In genomic region chr4:120206471-120206891, GRCm38 (mm10) we compare ENCODE assay signal across 22 mouse cellular contexts. TPM values are rescaled to one million over a fixed set of nuclear protein-coding genes. Genes with fewer than 3 reads are reported as not detected.
DNase-seq lines count a peak whose midpoint lies in the region; ATAC-seq and TF ChIP-seq lines count a peak whose summit lies in the region.
"Had no signal": no experiment of that assay in that cellular context is flagged by ENCODE, and none has a peak within 500 bp of the region (broad histone marks: within the 10 kb centered on the region; RNA-seq: fewer than 3 reads in every experiment).

No protein-coding gene starts in this region.

- TF ChIP-seq POLR2A in brain, embryonic 14.5 days (IDR thresholded peaks at IDR 0.05; ENCODE audit: borderline replicate concordance, extremely low read depth, insufficient read depth, insufficient read length, poor library complexity, severe bottlenecking) = no peak
- no peak for TF ChIP-seq POLR2A in cerebellum, adult 2 months (IDR thresholded peaks at IDR 0.05; ENCODE audit: borderline replicate concordance, insufficient read depth, low read length)

- no peaks in the 10 kb centered on the region for H3K27me3 ChIP-seq in cerebellum, adult 2 months (ENCODE audit: control insufficient read depth, insufficient read depth, low read length)
- no peaks in the 10 kb centered on the region for H3K27me3 ChIP-seq in heart, embryonic 12.5 days (replicated peaks)
- H3K27me3 ChIP-seq: embryonic facial prominence, embryonic 13.5 days; forebrain, embryonic 12.5 days; heart, embryonic 13.5 days; hindbrain, embryonic 12.5 days had no signal

- H3K4me2 ChIP-seq in heart, embryonic 12.5 days = no peak overlapping the region
- H3K4me2 ChIP-seq: embryonic facial prominence, embryonic 13.5 days; forebrain, embryonic 12.5 days; heart, embryonic 13.5 days; hindbrain, embryonic 12.5 days had no signal

- H3K4me1 ChIP-seq in cerebellum, adult 2 months (ENCODE audit: control insufficient read depth, insufficient read depth, low read length) = peaks cover 8% of the 10 kb centered on the region; the same call in 1 of the 2 replicates
- H3K4me1 ChIP-seq in heart, embryonic 12.5 days (replicated peaks) = peaks cover 18% of the 10 kb centered on the region

- H3K4me3 ChIP-seq in cerebellum, adult 2 months (replicated peaks; ENCODE audit: insufficient read depth, low read depth, low read length) = no peak overlapping the region
- H3K4me3 ChIP-seq in heart, embryonic 12.5 days = no peak overlapping the region
- H3K4me3 ChIP-seq: embryonic facial prominence, embryonic 13.5 days; forebrain, embryonic 12.5 days; heart, embryonic 13.5 days; hindbrain, embryonic 12.5 days had no signal

- WGBS in cerebellum, adult 2 months = 7% methylated on average over 6 of the region's 6 CpGs
- 83% methylated on average over 6 of the region's 6 CpGs for WGBS in heart, embryonic 12.5 days

- H3K9ac ChIP-seq in heart, embryonic 12.5 days = no peak overlapping the region
- H3K9ac ChIP-seq: embryonic facial prominence, embryonic 13.5 days; forebrain, embryonic 12.5 days; heart, embryonic 13.5 days; hindbrain, embryonic 12.5 days had no signal

- no peak for TF ChIP-seq CTCF in brain, embryonic 14.5 days (IDR thresholded peaks at IDR 0.05; ENCODE audit: borderline replicate concordance, extremely low read depth, insufficient read depth, insufficient read length)
- TF ChIP-seq CTCF in cerebellum, adult 2 months (IDR thresholded peaks at IDR 0.05; ENCODE audit: borderline replicate concordance, insufficient read depth, low read depth, low read length) = no peak

- no peak overlapping the region for H3K27ac ChIP-seq in cerebellum, adult 2 months (ENCODE audit: insufficient read depth, low read length)
- no peak overlapping the region for H3K27ac ChIP-seq in heart, embryonic 12.5 days (ENCODE audit: poor library complexity, severe bottlenecking)
- H3K27ac ChIP-seq: embryonic facial prominence, embryonic 13.5 days; forebrain, embryonic 12.5 days; heart, embryonic 13.5 days; hindbrain, embryonic 12.5 days had no signal

- H3K9me3 ChIP-seq in heart, embryonic 12.5 days (replicated peaks) = no peaks in the 10 kb centered on the region
- H3K9me3 ChIP-seq: embryonic facial prominence, embryonic 13.5 days; forebrain, embryonic 12.5 days; heart, embryonic 13.5 days; hindbrain, embryonic 12.5 days had no signal

- DNase-seq in brain, adult 2 months (ENCODE audit: low read depth, low spot score) = peak; percentile 74
- peak; percentile 25 for DNase-seq in brain, embryonic 14.5 days (ENCODE audit: low read depth)
- DNase-seq in cerebellum, adult 2 months = peak; percentile 58 to 72
- peak; percentile 65 to 72 for DNase-seq in cerebellum, postnatal 10 days
- DNase-seq in right cerebral cortex, adult 2 months (ENCODE audit: low spot score in 2 of 2) = no peak
- no peak for DNase-seq in MN1 (ENCODE audit: low spot score)
- DNase-seq: adrenal gland, adult 8-10 months; adrenal gland, postnatal 36 days; gastrocnemius, postnatal 10 days; heart, postnatal 4 days had no signal

- no peaks in the 10 kb centered on the region for H3K36me3 ChIP-seq in heart, embryonic 12.5 days
- H3K36me3 ChIP-seq: embryonic facial prominence, embryonic 13.5 days; forebrain, embryonic 12.5 days; heart, embryonic 13.5 days; hindbrain, embryonic 12.5 days had no signal

- ATAC-seq in megakaryocyte-erythroid progenitor cell, adult 5-6 weeks (replicated peaks; ENCODE audit: low FRiP score, low TSS enrichment, poor library complexity, severe bottlenecking) = no peak
- no peak for ATAC-seq in heart, embryonic 12.5 days (ENCODE audit: insufficient number of reproducible peaks, low FRiP score)
- ATAC-seq: forebrain, embryonic 16.5 days; hindbrain, embryonic 16.5 days; inflammation-experienced regulatory T-cells, adult 6 months; intestine, postnatal 0 days had no signal

RNA-seq across cellular contexts. Expression of gene Edn2, which starts 45.5 kb away (rescaled TPM):
- polyA plus RNA-seq in brain, embryonic 14.5 days (2012; rRNA removed) = 0.30 TPM in 1 of 2 replicates, not detected in the other
- polyA plus RNA-seq in cerebellum, adult 2 months (2012; rRNA removed) = 0.11 TPM in 1 of 2 replicates, not detected in the other
- total RNA-seq in megakaryocyte-erythroid progenitor cell, adult 5-6 weeks (2014; fragmentation: Nextera tagmentation) = not detected in 2 replicates
- not detected in 2 replicates for total RNA-seq in megakaryocyte-erythroid progenitor cell, adult 5-6 weeks (2017)
- 0.38 and 0.55 TPM in 2 replicates for polyA plus RNA-seq in heart, embryonic 12.5 days (2016; fragmentation: Nextera tagmentation; extraction: Ambion mirVana)
- total RNA-seq: adrenal gland, adult 8-10 months; adrenal gland, postnatal 36 days; gastrocnemius, postnatal 10 days; gastrocnemius, postnatal 4 days; heart, adult 8-10 months; heart, postnatal 4 days had no signal
- polyA plus RNA-seq: forebrain, embryonic 12.5 days; hindbrain, embryonic 12.5 days; hindbrain, embryonic 16.5 days; inflammation-experienced regulatory T-cells, adult 6 months had no signal

Comparison
In these comparisons a context has a peak if more than half of its experiments do, and no peak if none do; other contexts are left out.
1. DNase-seq: peak in brain, adult 2 months (single experiment), brain, embryonic 14.5 days (single experiment), cerebellum, adult 2 months (2 of 2) and cerebellum, postnatal 10 days (2 of 2); none in right cerebral cortex, adult 2 months (0 of 2) and MN1 (single experiment).